Mouse (Mus musculus) embryonic facial prominence, embryonic 15.5 days (tissue): ENCODE measurements around the gene Phex. TPM values are rescaled to one million over a fixed set of nuclear protein-coding genes. Genes with fewer than 3 reads are reported as not detected.

Experiments used
- ATAC-seq: fragments of 200-750 bp; cut with Nextera tagmentation; 2 replicates; pipeline ENCODE4 v1.8.0; 2017; ENCODE audit warnings: low read depth, moderate TSS enrichment; ENCODE audit not compliant: insufficient number of reproducible peaks, low FRiP score, low TSS enrichment
- H3K27ac ChIP-seq: fragments of 300-500 bp; sonication (generic); replicated peaks from 2 replicates; pipeline ENCODE4 v1.5.1; 2015; ENCODE audit warnings: mild to moderate bottlenecking, inconsistent platforms
- H3K27me3 ChIP-seq: fragments of 300-500 bp; sonication (generic); 2 replicates; pipeline ENCODE4 v1.6.1; 2015; ENCODE audit warnings: inconsistent platforms
- H3K36me3 ChIP-seq: fragments of 300-500 bp; sonication (generic); 2 replicates; pipeline ENCODE4 v1.6.1; 2015; ENCODE audit warnings: mild to moderate bottlenecking, inconsistent platforms
- H3K4me1 ChIP-seq: fragments of 300-500 bp; sonication (generic); 2 replicates; pipeline ENCODE4 v1.6.1; 2015; ENCODE audit warnings: inconsistent platforms
- H3K4me2 ChIP-seq: fragments of 300-500 bp; sonication (generic); replicated peaks from 2 replicates; pipeline ENCODE4 v1.6.1; 2015; ENCODE audit warnings: mild to moderate bottlenecking, inconsistent platforms
- H3K4me3 ChIP-seq: fragments of 300-500 bp; sonication (generic); replicated peaks from 2 replicates; pipeline ENCODE4 v1.5.1; 2015; ENCODE audit warnings: mild to moderate bottlenecking, inconsistent platforms
- H3K9ac ChIP-seq: fragments of 300-500 bp; sonication (generic); 2 replicates; pipeline ENCODE4 v1.6.1; 2015; ENCODE audit warnings: inconsistent platforms
- H3K9me3 ChIP-seq: fragments of 300-500 bp; sonication (generic); replicated peaks from 2 replicates; pipeline ENCODE4 v1.6.1; 2016; ENCODE audit warnings: inconsistent platforms
- WGBS: fragments of 180-500 bp; shearing (Covaris S2); methylation state at CpG from one replicate; pipeline ENCODE4 v1.1.7; 2015; 5-methylcytosine and 5-hydroxymethylcytosine counted together
- microRNA-seq: library from miRNA; unstranded; fragments of <30 nt; microRNA quantifications from one replicate; pipeline ENCODE4, GENCODE M21; 2016; ENCODE audit warnings: borderline number of aligned reads
- polyA plus RNA-seq: library from polyadenylated mRNA; unstranded; fragments of >200 nt; fragmentation: Nextera tagmentation; extraction: Ambion mirVana; gene quantifications from 2 replicates; pipeline ENCODE4 v1.2.1, GENCODE M21; 2015

Gene Phex
- polyA plus RNA-seq, 1 experiment from 2014 or later = 3.0 TPM

- Histone ChIP-seq H3K4me3 (no peak overlapping the region), H3K4me1 (no peaks in the 10 kb centered on the region), H3K9ac (no peak overlapping the region), H3K27ac (no peak overlapping the region), H3K36me3 (no peaks in the 10 kb centered on the region), H3K9me3 (no peaks in the 10 kb centered on the region), H3K4me2 (no peak overlapping the region), H3K27me3 (no peaks in the 10 kb centered on the region)
- WGBS = 85% methylated on average over 1 of the region's 1 CpGs
- ATAC-seq = no peak
Measured at GRCm38 (mm10) chrX:157180845-157181244, 234.3 kb downstream of the Phex start.

- Histone ChIP-seq H3K9me3 (no peaks in the 10 kb centered on the region), H3K4me1 (no peaks in the 10 kb centered on the region), H3K4me2 (no peak overlapping the region), H3K36me3 (no peaks in the 10 kb centered on the region), H3K9ac (no peak overlapping the region), H3K27ac (no peak overlapping the region), H3K4me3 (no peak overlapping the region), H3K27me3 (no peaks in the 10 kb centered on the region)
- WGBS = 38% methylated on average over 3 of the region's 3 CpGs
- no peak for ATAC-seq
Measured at GRCm38 (mm10) chrX:157164142-157164541, 251.0 kb downstream of the Phex start.

GRCm38 (mm10) chrX:157163394-157163793, 251.7 kb downstream of the Phex start:
- ATAC-seq = no peak
- Histone ChIP-seq H3K9me3 (no peaks in the 10 kb centered on the region), H3K4me2 (no peak overlapping the region), H3K9ac (no peak overlapping the region), H3K4me3 (no peak overlapping the region), H3K4me1 (no peaks in the 10 kb centered on the region), H3K27me3 (no peaks in the 10 kb centered on the region), H3K36me3 (no peaks in the 10 kb centered on the region), H3K27ac (no peak overlapping the region)
- 67% methylated on average over 2 of the region's 2 CpGs for WGBS

GRCm38 (mm10) chrX:157144675-157145074, 270.4 kb downstream of the Phex start:
- Histone ChIP-seq H3K36me3 (no peaks in the 10 kb centered on the region), H3K4me3 (no peak overlapping the region), H3K9me3 (no peaks in the 10 kb centered on the region), H3K4me2 (no peak overlapping the region), H3K27me3 (no peaks in the 10 kb centered on the region), H3K4me1 (no peaks in the 10 kb centered on the region), H3K27ac (no peak overlapping the region), H3K9ac (no peak overlapping the region)
- ATAC-seq = no peak

GRCm38 (mm10) chrX:157139601-157140000, 275.5 kb downstream of the Phex start:
- H3K9ac ChIP-seq = no peak overlapping the region
- H3K4me1 ChIP-seq = no peaks in the 10 kb centered on the region
- H3K27ac ChIP-seq = no peak overlapping the region
- no peak overlapping the region for H3K4me3 ChIP-seq
- H3K4me2 ChIP-seq = no peak overlapping the region
- no peaks in the 10 kb centered on the region for H3K36me3 ChIP-seq
- 47% methylated on average over 6 of the region's 6 CpGs for WGBS
- no peak for ATAC-seq
- H3K9me3 ChIP-seq = no peaks in the 10 kb centered on the region
- H3K27me3 ChIP-seq = no peaks in the 10 kb centered on the region

Small RNA genes lying within 50 kb of the gene (microRNA-seq; reads per million reads assigned to microRNA genes)
- not detected for gene Gm23798

Other genes with a start within 250 kb of the Phex start
- gene Sms, start 77.0 kb upstream of the Phex start, polyA plus RNA-seq = 46.2 and 46.7 TPM in 2 replicates
- gene Yy2, start 153.7 kb upstream of the Phex start, polyA plus RNA-seq = 2.5 and 3.7 TPM in 2 replicates
- 18.4 and 19.5 TPM in 2 replicates for gene Mbtps2, start 183.4 kb upstream of the Phex start, polyA plus RNA-seq